8 mouse cellular contexts compared by ENCODE assay signal in genomic region chr2:163101646-163102203, GRCm38 (mm10). TPM values are rescaled to one million over a fixed set of nuclear protein-coding genes. Genes with fewer than 3 reads are reported as not detected.
DNase-seq lines count a peak whose midpoint lies in the region; ATAC-seq and TF ChIP-seq lines count a peak whose summit lies in the region.
"Had no signal": no experiment of that assay in that cellular context is flagged by ENCODE, and none has a peak within 500 bp of the region (broad histone marks: within the 10 kb centered on the region; RNA-seq: fewer than 3 reads in every experiment).

No protein-coding gene starts in this region.

- 0 out of 2 replicates have a peak, but pooled peaks have one; percentile 51 for ATAC-seq in forebrain, embryonic 14.5 days
- ATAC-seq in hindbrain, embryonic 15.5 days (ENCODE audit: low FRiP score, low read depth) = 0 out of 2 replicates have a peak, but pooled peaks have one; percentile 40
- ATAC-seq in midbrain, embryonic 12.5 days (ENCODE audit: low FRiP score, low read depth) = peak; percentile 57

- TF ChIP-seq POLR2A in brain, embryonic 14.5 days (IDR thresholded peaks at IDR 0.05; ENCODE audit: borderline replicate concordance, extremely low read depth, insufficient read depth, insufficient read length, poor library complexity, severe bottlenecking) = no peak

- H3K4me2 ChIP-seq in forebrain, embryonic 14.5 days (ENCODE audit: low read length) = no peak overlapping the region
- no peak overlapping the region for H3K4me2 ChIP-seq in hindbrain, embryonic 15.5 days
- no peak overlapping the region for H3K4me2 ChIP-seq in midbrain, embryonic 12.5 days (replicated peaks)
- H3K4me2 ChIP-seq: limb, embryonic 12.5 days had no signal

- H3K4me1 ChIP-seq in forebrain, embryonic 14.5 days (ENCODE audit: control insufficient read depth, insufficient read depth, low read length) = no peaks in the 10 kb centered on the region; the same call in 1 of the 2 replicates
- peaks cover 9% of the 10 kb centered on the region for H3K4me1 ChIP-seq in hindbrain, embryonic 15.5 days (replicated peaks)
- peaks cover 12% of the 10 kb centered on the region for H3K4me1 ChIP-seq in midbrain, embryonic 12.5 days

- TF ChIP-seq CTCF in brain, embryonic 14.5 days (IDR thresholded peaks at IDR 0.05; ENCODE audit: borderline replicate concordance, extremely low read depth, insufficient read depth, insufficient read length) = peak; percentile 97

- no peak overlapping the region for H3K9ac ChIP-seq in forebrain, embryonic 14.5 days (ENCODE audit: low read length)
- H3K9ac ChIP-seq in hindbrain, embryonic 15.5 days = no peak overlapping the region
- H3K9ac ChIP-seq in midbrain, embryonic 12.5 days (replicated peaks) = no peak overlapping the region
- H3K9ac ChIP-seq: limb, embryonic 12.5 days had no signal

- peak; percentile 68 for DNase-seq in NIH3T3 (ENCODE audit: low read depth)
- peak; percentile 68 for DNase-seq in brain, embryonic 14.5 days (ENCODE audit: low read depth)
- peak; percentile 76 for DNase-seq in forebrain, embryonic 14.5 days (ENCODE audit: low spot score)
- DNase-seq in left cerebral cortex, adult 9 months (ENCODE audit: low spot score in 2 of 2) = peak; percentile 9 to 59
- peak; percentile 41 for DNase-seq in splenic B cell, adult 2 months (ENCODE audit: low read depth, low spot score)

- 6% methylated on average over 10 of the region's 10 CpGs for WGBS in forebrain, embryonic 14.5 days
- WGBS in hindbrain, embryonic 15.5 days = 7% methylated on average over 10 of the region's 10 CpGs
- WGBS in midbrain, embryonic 12.5 days = 8% methylated on average over 10 of the region's 10 CpGs

- no peak overlapping the region for H3K27ac ChIP-seq in forebrain, embryonic 14.5 days (ENCODE audit: low read depth, low read length)
- no peak overlapping the region for H3K27ac ChIP-seq in hindbrain, embryonic 15.5 days (replicated peaks)
- no peak overlapping the region; the same call in 1 of the 2 replicates for H3K27ac ChIP-seq in midbrain, embryonic 12.5 days (replicated peaks)
- H3K27ac ChIP-seq: limb, embryonic 12.5 days had no signal

- no peaks in the 10 kb centered on the region for H3K9me3 ChIP-seq in forebrain, embryonic 14.5 days (replicated peaks; ENCODE audit: control insufficient read depth, low read length)
- H3K9me3 ChIP-seq in hindbrain, embryonic 15.5 days = no peaks in the 10 kb centered on the region
- H3K9me3 ChIP-seq in midbrain, embryonic 12.5 days = no peaks in the 10 kb centered on the region
- H3K9me3 ChIP-seq: limb, embryonic 12.5 days had no signal

- H3K27me3 ChIP-seq in forebrain, embryonic 14.5 days (replicated peaks; ENCODE audit: control insufficient read depth, insufficient read depth, low read length) = no peaks in the 10 kb centered on the region
- 0 out of 2 replicates have a peak, but pooled peaks cover 7% of the 10 kb centered on the region for H3K27me3 ChIP-seq in hindbrain, embryonic 15.5 days
- H3K27me3 ChIP-seq in midbrain, embryonic 12.5 days = peaks cover 23% of the 10 kb centered on the region
- no peaks in the 10 kb centered on the region for H3K27me3 ChIP-seq in splenic B cell, adult 2 months (ENCODE audit: control insufficient read depth, insufficient read depth, low read length, poor library complexity, severe bottlenecking)

- no peaks in the 10 kb centered on the region for H3K36me3 ChIP-seq in forebrain, embryonic 14.5 days (ENCODE audit: control insufficient read depth, insufficient read depth, low read length)
- H3K36me3 ChIP-seq in hindbrain, embryonic 15.5 days = no peaks in the 10 kb centered on the region
- no peaks in the 10 kb centered on the region for H3K36me3 ChIP-seq in midbrain, embryonic 12.5 days
- no peaks in the 10 kb centered on the region for H3K36me3 ChIP-seq in splenic B cell, adult 2 months (ENCODE audit: control insufficient read depth, insufficient read depth, low read length, poor library complexity, severe bottlenecking)
- H3K36me3 ChIP-seq: limb, embryonic 12.5 days had no signal

- H3K4me3 ChIP-seq in forebrain, embryonic 14.5 days (ENCODE audit: low read depth, low read length) = no peak overlapping the region
- H3K4me3 ChIP-seq in hindbrain, embryonic 15.5 days = no peak overlapping the region
- no peak overlapping the region for H3K4me3 ChIP-seq in midbrain, embryonic 12.5 days
- H3K4me3 ChIP-seq: limb, embryonic 12.5 days had no signal

RNA-seq across cellular contexts. Expression of gene Gtsf1l, which starts 14.1 kb away (rescaled TPM):
- not detected in 2 replicates for polyA plus RNA-seq in brain, embryonic 14.5 days (2012; rRNA removed)
- polyA plus RNA-seq in forebrain, embryonic 14.5 days (2014; fragmentation: Nextera tagmentation; extraction: Ambion mirVana) = 0.22 TPM in 1 of 2 replicates, not detected in the other
- polyA plus RNA-seq in hindbrain, embryonic 15.5 days (2015; fragmentation: Nextera tagmentation; extraction: Ambion mirVana) = 0.20 TPM in 1 of 2 replicates, not detected in the other
- polyA plus RNA-seq in midbrain, embryonic 12.5 days (2016; fragmentation: Nextera tagmentation; extraction: Ambion mirVana) = not detected in 2 replicates
- polyA plus RNA-seq: limb, embryonic 12.5 days had no signal

RNA-seq across cellular contexts. Expression of gene Mybl2, which starts 47.2 kb away (rescaled TPM):
- polyA plus RNA-seq in brain, embryonic 14.5 days (2012; rRNA removed) = 11.0 and 15.9 TPM in 2 replicates
- polyA plus RNA-seq in forebrain, embryonic 14.5 days (2014; fragmentation: Nextera tagmentation; extraction: Ambion mirVana) = 8.4 and 10.5 TPM in 2 replicates
- polyA plus RNA-seq in hindbrain, embryonic 15.5 days (2015; fragmentation: Nextera tagmentation; extraction: Ambion mirVana) = 5.3 and 6.7 TPM in 2 replicates
- polyA plus RNA-seq in midbrain, embryonic 12.5 days (2016; fragmentation: Nextera tagmentation; extraction: Ambion mirVana) = 35.5 and 35.7 TPM in 2 replicates
